Mouse (Mus musculus) ES-E14 (cell line): ENCODE measurements around the gene Vps45. TPM values are rescaled to one million over a fixed set of nuclear protein-coding genes. Genes with fewer than 3 reads are reported as not detected.

Source experiments
- DNase-seq: peaks from one replicate; pipeline ENCODE4 v3.0.0-alpha.2; 2013; ENCODE audit warnings: low read depth, low spot score
- H3K27ac ChIP-seq: 2 replicates; pipeline ENCODE4 v1.5.1; 2012; ENCODE audit warnings: low read depth, mild to moderate bottlenecking, low read length, moderate library complexity, mixed read lengths; ENCODE audit not compliant: poor library complexity, insufficient read depth, severe bottlenecking
- H3K36me3 ChIP-seq: 2 replicates; pipeline ENCODE4 v1.6.1; 2012; ENCODE audit warnings: mild to moderate bottlenecking, low read length, moderate library complexity, mixed read lengths; ENCODE audit not compliant: control insufficient read depth, poor library complexity, insufficient read depth, severe bottlenecking
- H3K4me1 ChIP-seq, 2 experiments: fragments of 150-350 bp in 1 of 2; sonication (generic) in 1 of 2; 2 replicates each; pipeline ENCODE4 v1.6.1; 2012; ENCODE audit warnings: low read length in 2 of 2, mild to moderate bottlenecking in 1 of 2, mixed read lengths in 1 of 2; ENCODE audit not compliant: control insufficient read depth in 2 of 2, insufficient read depth in 2 of 2, poor library complexity in 1 of 2
- H3K4me3 ChIP-seq, 2 experiments: fragments of 150-350 bp in 1 of 2; sonication (generic) in 1 of 2; 2 replicates each; pipeline ENCODE4 v1.5.1; 2012; ENCODE audit warnings: low read length in 2 of 2, low read depth in 1 of 2, mild to moderate bottlenecking in 1 of 2, mixed read lengths in 1 of 2; ENCODE audit not compliant: insufficient read depth in 1 of 2, poor library complexity in 1 of 2, severe bottlenecking in 1 of 2
- H3K9ac ChIP-seq: 2 replicates; pipeline ENCODE4 v1.6.1; 2012; ENCODE audit warnings: low read depth, mild to moderate bottlenecking, low read length, mixed read lengths; ENCODE audit not compliant: poor library complexity, insufficient read depth, severe bottlenecking
- H3K9me3 ChIP-seq: fragments of 150-350 bp; sonication (generic); 2 replicates; pipeline ENCODE4 v1.6.1; 2012; ENCODE audit warnings: low read depth, mild to moderate bottlenecking, low read length; ENCODE audit not compliant: control insufficient read depth, insufficient read depth
- CHD2 ChIP-seq: IDR thresholded peaks from 2 replicates; pipeline ENCODE4 v1.6.1; 2014; ENCODE audit warnings: mild to moderate bottlenecking, low read depth, low read length, inconsistent platforms
- HCFC1 ChIP-seq: IDR thresholded peaks from 2 replicates; pipeline ENCODE4 v1.6.1; 2012; ENCODE audit warnings: low read length, inconsistent platforms, borderline replicate concordance; ENCODE audit not compliant: insufficient read depth
- MAFK ChIP-seq: IDR thresholded peaks from 2 replicates; pipeline ENCODE4 v1.6.1; 2014; ENCODE audit warnings: mild to moderate bottlenecking, low read depth, low read length, inconsistent platforms; ENCODE audit not compliant: insufficient read depth
- ZC3H11A ChIP-seq: IDR thresholded peaks from 2 replicates; pipeline ENCODE4 v1.6.1; 2012; ENCODE audit warnings: low read depth, mild to moderate bottlenecking, inconsistent platforms, low read length, borderline replicate concordance
- ZNF384 ChIP-seq: IDR thresholded peaks from 2 replicates; pipeline ENCODE4 v1.6.1; 2012; ENCODE audit warnings: low read depth, low read length, inconsistent platforms
- in situ Hi-C, 2 experiments: fragments of 600-800 bp; cut with MboI; formaldehyde crosslinking; loops; one replicate each; pipeline ENCODE4 v1.15.1; 2025; ENCODE audit warnings: low sequenced_read_pairs in 2 of 2, inconsistent platforms in 1 of 2; ENCODE audit not compliant: unreplicated experiment in 2 of 2
- total RNA-seq: library from RNA; depleted of rRNA; stranded (reverse); fragments of 300-350 nt; gene quantifications from 2 replicates; pipeline ENCODE4 v1.2.3, GENCODE M21; 2012

Vps45 gene
- total RNA-seq, 1 experiment = 11.9 TPM

DNA sequence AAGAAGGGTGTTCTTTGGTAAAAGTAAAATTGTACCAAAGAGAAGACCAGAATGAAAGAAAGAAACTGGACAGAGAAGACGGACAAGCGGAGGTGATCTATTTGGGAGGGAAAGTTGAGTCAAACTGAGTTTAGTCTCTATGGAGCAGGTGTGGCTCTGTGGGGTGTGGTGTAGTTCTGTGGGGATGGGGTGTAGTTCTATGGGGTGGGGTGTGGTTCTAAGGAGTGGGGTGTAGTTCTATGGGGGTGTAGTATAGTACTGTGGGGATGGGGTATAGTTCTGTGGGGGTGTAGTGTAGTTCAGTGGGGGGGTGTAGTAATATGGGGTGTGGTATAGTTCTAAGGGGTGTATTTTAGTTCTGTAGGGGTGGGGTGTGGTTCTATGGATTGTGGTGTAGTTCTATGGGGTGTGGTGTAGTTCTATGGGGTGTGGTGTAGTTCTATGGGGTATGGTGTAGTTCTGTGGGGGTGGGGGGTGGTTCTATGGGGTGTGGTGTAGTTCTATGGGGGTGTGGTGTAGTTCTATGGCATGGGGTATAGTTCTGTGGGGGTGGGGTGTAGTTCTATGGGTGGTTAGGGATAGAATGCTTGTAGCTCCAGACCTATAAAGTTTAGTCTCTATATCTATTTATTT lies 41.9 kb downstream of the Vps45 start:
- Histone ChIP-seq H3K9ac (no peak overlapping the region), H3K27ac (no peak overlapping the region), H3K9me3 (no peaks in the 10 kb centered on the region), H3K4me1 (no peaks in the 10 kb centered on the region; a peak in 1 of 4 replicates), H3K36me3 (no peaks in the 10 kb centered on the region), H3K4me3 (no peak overlapping the region)
- no peak for DNase-seq
- TF ChIP-seq MAFK (no peak), HCFC1 (no peak), ZNF384 (no peak), CHD2 (no peak), ZC3H11A (no peak)
- in situ Hi-C loops = no loop called here

GRCm38 (mm10) chr3:96015681-96016080 lies 42.6 kb downstream of the Vps45 start:
- H3K4me1 ChIP-seq = no peaks in the 10 kb centered on the region; a peak in 1 of 4 replicates
- H3K9me3 ChIP-seq = no peaks in the 10 kb centered on the region
- no peak for DNase-seq
- H3K27ac ChIP-seq = no peak overlapping the region
- H3K9ac ChIP-seq = no peak overlapping the region; the same call in 1 of the 2 replicates
- H3K36me3 ChIP-seq = no peaks in the 10 kb centered on the region
- no peak overlapping the region for H3K4me3 ChIP-seq
- TF ChIP-seq ZNF384 (no peak), CHD2 (no peak), ZC3H11A (no peak), HCFC1 (no peak), MAFK (no peak)
- in situ Hi-C loops = no loop called here

GRCm38 (mm10) chr3:96012805-96013204 lies 45.5 kb downstream of the Vps45 start:
- H3K4me3 ChIP-seq = no peak overlapping the region
- no peak for TF ChIP-seq MAFK
- H3K36me3 ChIP-seq = no peaks in the 10 kb centered on the region
- no peak overlapping the region for H3K27ac ChIP-seq
- no peak overlapping the region for H3K9ac ChIP-seq
- no peak for DNase-seq
- H3K4me1 ChIP-seq = no peaks in the 10 kb centered on the region; a peak in 1 of 4 replicates
- no peaks in the 10 kb centered on the region for H3K9me3 ChIP-seq
- in situ Hi-C loops = no loop called here

DNA sequence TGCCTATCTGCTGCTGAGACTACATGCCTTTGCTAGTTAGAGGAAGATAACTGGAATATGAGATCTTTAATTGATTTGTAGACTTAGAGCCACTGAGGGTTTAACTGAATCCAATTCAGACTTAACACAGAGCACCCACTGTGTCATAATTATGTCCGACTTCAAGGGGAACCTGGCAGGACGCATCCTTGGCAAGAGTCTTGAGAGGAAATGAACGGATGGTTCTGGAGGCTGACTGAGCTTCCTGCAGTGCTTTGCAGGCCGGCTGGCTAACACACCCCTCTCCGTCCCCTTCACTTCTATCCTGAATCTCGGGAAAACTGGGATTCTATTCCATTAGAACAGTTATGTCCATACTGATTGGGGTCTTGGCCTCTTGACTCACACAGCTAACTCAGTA lies 49.8 kb downstream of the Vps45 start:
- DNase-seq = no peak
- no peaks in the 10 kb centered on the region for H3K4me1 ChIP-seq
- no peaks in the 10 kb centered on the region for H3K9me3 ChIP-seq
- no peak overlapping the region for H3K4me3 ChIP-seq
- TF ChIP-seq MAFK = no peak
- TF ChIP-seq ZNF384 = no peak
- no peak for TF ChIP-seq HCFC1
- no peak for TF ChIP-seq ZC3H11A
- TF ChIP-seq CHD2 = no peak
- H3K27ac ChIP-seq = no peak overlapping the region
- no peaks in the 10 kb centered on the region for H3K36me3 ChIP-seq
- in situ Hi-C loops = no loop called here
- no peak overlapping the region for H3K9ac ChIP-seq

- Histone ChIP-seq H3K36me3 (no peaks in the 10 kb centered on the region), H3K9me3 (no peaks in the 10 kb centered on the region), H3K4me1 (no peaks in the 10 kb centered on the region; a peak in 1 of 4 replicates), H3K27ac (no peak overlapping the region), H3K9ac (no peak overlapping the region), H3K4me3 (no peak overlapping the region)
- DNase-seq = no peak
- in situ Hi-C loops = no loop called here
- TF ChIP-seq HCFC1 (no peak), CHD2 (no peak), ZNF384 (no peak), MAFK (no peak), ZC3H11A (no peak)
These were observed 56.7 kb downstream of the Vps45 start for GRCm38 (mm10) chr3:96001560-96001959.
